8 mouse cellular contexts compared by ENCODE assay signal in the genomic region with DNA sequence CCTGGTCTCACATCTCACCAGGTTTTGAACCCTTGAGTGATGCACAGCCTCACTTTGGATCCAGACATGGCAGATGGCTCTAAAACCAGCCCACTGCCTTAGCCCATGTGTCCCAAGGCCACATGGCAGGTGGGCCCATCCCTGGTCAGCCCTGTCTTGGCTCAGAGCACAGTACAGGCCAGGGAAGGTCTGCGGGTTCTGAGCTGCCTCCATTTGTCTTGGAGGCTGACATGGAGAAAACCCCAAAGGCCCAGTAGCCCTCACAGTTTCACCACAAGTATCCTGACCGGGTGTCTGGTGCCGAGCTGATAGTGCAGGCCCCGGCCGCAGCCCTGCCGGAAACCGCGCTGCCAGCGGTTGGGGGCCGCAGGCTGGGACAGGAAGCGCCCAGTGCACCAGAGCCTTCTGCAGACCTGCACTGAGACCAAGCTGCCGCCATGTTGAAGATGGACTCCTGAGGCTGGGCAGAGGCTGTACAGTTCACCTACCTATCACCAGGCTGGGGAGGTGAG. TPM values are rescaled to one million over a fixed set of nuclear protein-coding genes. Genes with fewer than 3 reads are reported as not detected.
DNase-seq lines count a peak whose midpoint lies in the region; ATAC-seq and TF ChIP-seq lines count a peak whose summit lies in the region.

No protein-coding gene starts in this region.

- H3K4me3 ChIP-seq in erythroblast, embryonic 14.5 days (replicated peaks) = peak overlapping the region; percentile 42
- H3K4me3 ChIP-seq in ES-Bruce4 (ENCODE audit: low read depth, low read length) (peak overlapping the region; percentile 68), macrophage (ENCODE audit: inconsistent target) (no peak overlapping the region)
- peak overlapping the region; percentile 36; the same call in 1 of the 2 replicates for H3K4me3 ChIP-seq in hindbrain, embryonic 10.5 days
- no peak overlapping the region for H3K4me3 ChIP-seq in kidney, adult 2 months (ENCODE audit: insufficient read depth, low read depth, low read length)

- WGBS in hindbrain, embryonic 10.5 days = 96% methylated on average over 12 of the region's 12 CpGs
- WGBS in macrophage (ENCODE audit: missing documents) = 55% methylated on average over 12 of the region's 12 CpGs
- WGBS in kidney, adult 2 months = over 99% methylated on average over 12 of the region's 12 CpGs

- TF ChIP-seq POLR2A in ES-Bruce4 (IDR thresholded peaks at IDR 0.05; ENCODE audit: insufficient read depth, low read length) = no peak
- no peak for TF ChIP-seq POLR2A in kidney, adult 2 months (IDR thresholded peaks at IDR 0.05; ENCODE audit: low read depth, low read length)

- no peaks in the 10 kb centered on the region for H3K27me3 ChIP-seq in erythroblast, embryonic 14.5 days (ENCODE audit: control insufficient read depth)
- H3K27me3 ChIP-seq in ES-Bruce4 (ENCODE audit: control insufficient read depth, insufficient read depth, low read length, poor library complexity, severe bottlenecking) = no peaks in the 10 kb centered on the region
- no peaks in the 10 kb centered on the region; the same call in 1 of the 2 replicates for H3K27me3 ChIP-seq in hindbrain, embryonic 10.5 days (ENCODE audit: insufficient read depth, poor library complexity, severe bottlenecking)
- H3K27me3 ChIP-seq in kidney, adult 2 months (replicated peaks; ENCODE audit: control insufficient read depth, insufficient read depth, low read length) = no peaks in the 10 kb centered on the region

- no peak for DNase-seq in hindbrain, embryonic 10.5 days (ENCODE audit: low spot score)
- DNase-seq in Muller cell, postnatal 12 days (ENCODE audit: inconsistent ontology term) = no peak
- DNase-seq in left cerebral cortex, adult 9 months (ENCODE audit: low spot score in 2 of 2) = no peak
- DNase-seq in kidney, adult 2 months = no peak

- peaks cover 39% of the 10 kb centered on the region for H3K36me3 ChIP-seq in erythroblast, embryonic 14.5 days (ENCODE audit: control insufficient read depth)
- peaks cover 18% of the 10 kb centered on the region for H3K36me3 ChIP-seq in ES-Bruce4 (ENCODE audit: control insufficient read depth, insufficient read depth, low read length, poor library complexity, severe bottlenecking)
- H3K36me3 ChIP-seq in hindbrain, embryonic 10.5 days = peaks cover 32% of the 10 kb centered on the region
- H3K36me3 ChIP-seq in macrophage (ENCODE audit: inconsistent target) = peaks cover 25% of the 10 kb centered on the region
- peaks cover 2% of the 10 kb centered on the region; the same call in 1 of the 2 replicates for H3K36me3 ChIP-seq in kidney, adult 2 months (ENCODE audit: control insufficient read depth, insufficient read depth, low read length)

- TF ChIP-seq EP300 in ES-Bruce4 (IDR thresholded peaks at IDR 0.05; ENCODE audit: insufficient read depth, low read depth, low read length) = no peak

- peak overlapping the region; percentile 46 for H3K9ac ChIP-seq in ES-Bruce4 (ENCODE audit: low read depth, poor library complexity, severe bottlenecking)

- H3K27ac ChIP-seq in ES-Bruce4 (ENCODE audit: insufficient read depth, low read length) (peak overlapping the region; percentile 67), macrophage (peak overlapping the region; percentile 84)
- peak overlapping the region; percentile 88 for H3K27ac ChIP-seq in hindbrain, embryonic 10.5 days
- no peak overlapping the region for H3K27ac ChIP-seq in kidney, adult 2 months (ENCODE audit: insufficient read depth, low read depth, low read length)

- no peak for ATAC-seq in erythroblast, adult 5-6 weeks (replicated peaks; ENCODE audit: low FRiP score, poor library complexity, severe bottlenecking)

- no peaks in the 10 kb centered on the region for H3K9me3 ChIP-seq in erythroblast, embryonic 14.5 days (ENCODE audit: control insufficient read depth, low read length)
- H3K9me3 ChIP-seq in ES-Bruce4 (replicated peaks; ENCODE audit: control insufficient read depth, insufficient read depth, low read length, poor library complexity, severe bottlenecking) = no peaks in the 10 kb centered on the region
- no peaks in the 10 kb centered on the region for H3K9me3 ChIP-seq in hindbrain, embryonic 10.5 days

- TF ChIP-seq CTCF in ES-Bruce4 (IDR thresholded peaks at IDR 0.05; ENCODE audit: low read depth, low read length) = no peak
- no peak for TF ChIP-seq CTCF in kidney, adult 2 months (conservative IDR thresholded peaks at IDR 0.05; ENCODE audit: insufficient read depth, insufficient read length, low read depth, low read length)

- peaks cover 49% of the 10 kb centered on the region for H3K4me1 ChIP-seq in erythroblast, embryonic 14.5 days (ENCODE audit: control insufficient read depth)
- peaks cover 3% of the 10 kb centered on the region for H3K4me1 ChIP-seq in ES-Bruce4 (ENCODE audit: control insufficient read depth, insufficient read depth, low read length)
- H3K4me1 ChIP-seq in hindbrain, embryonic 10.5 days (replicated peaks) = peaks cover 13% of the 10 kb centered on the region
- no peaks in the 10 kb centered on the region for H3K4me1 ChIP-seq in kidney, adult 2 months (ENCODE audit: control insufficient read depth, insufficient read depth, low read length)

- no peaks in the 10 kb centered on the region for H3K79me2 ChIP-seq in macrophage (ENCODE audit: inconsistent target)

RNA-seq across cellular contexts. Expression of a gene that starts 22.4 kb away (rescaled TPM):
- 1.2 and 1.4 TPM in 2 replicates for polyA plus RNA-seq in erythroblast, embryonic 14.5 days (2012)
- 24.0 and 30.9 TPM in 2 replicates for total RNA-seq in erythroblast, adult 5-6 weeks (2015; ENCODE audit: low replicate concordance)
- 42.8 and 54.5 TPM in 2 replicates for total RNA-seq in erythroblast, adult 5-6 weeks (2017; ENCODE audit: low replicate concordance)
- 222 and 238 TPM in 2 replicates for polyA plus RNA-seq in ES-Bruce4 (2011; ENCODE audit: insufficient read depth, insufficient read length, low read depth, missing spikeins)
- 277 and 300 TPM in 2 replicates for polyA plus RNA-seq in hindbrain, embryonic 10.5 days (2016; fragmentation: Nextera tagmentation; extraction: Ambion mirVana)
- total RNA-seq in macrophage (2018; cell fraction: chromatin; rRNA removed) = 10 to 100 TPM in 25 of 26 experiments, 1 to 10 TPM in 1; 9.7 to 53.5 (median 26.6) TPM
- 100 to 1,000 TPM in 4 of 26 experiments, 10 to 100 TPM in 22; 48.9 to 117 (median 81.0) TPM for total RNA-seq in macrophage (2018; cell fraction: cytosol; rRNA removed)
- total RNA-seq in macrophage (2018; cell fraction: nucleus; rRNA removed) = 100 to 1,000 TPM in 15 of 26 experiments, 10 to 100 TPM in 11; 23.6 to 218 (median 102) TPM
- 109 to 177 TPM (median 163 TPM) in 3 replicates for polyA plus RNA-seq in macrophage (2018)
- polyA plus RNA-seq in kidney, adult 2 months (2012; rRNA removed) = 161 and 188 TPM in 2 replicates

Comparison
In these comparisons a context has a peak if more than half of its experiments do, and no peak if none do; other contexts are left out.
1. H3K4me3 ChIP-seq: peak in erythroblast, embryonic 14.5 days (single experiment), ES-Bruce4 (single experiment) and hindbrain, embryonic 10.5 days (single experiment); none in macrophage (single experiment) and kidney, adult 2 months (single experiment).
2. RNA of a gene that starts 22.4 kb away (polyA plus RNA-seq): 277 to 300 TPM in hindbrain, embryonic 10.5 days, 222 to 238 TPM in ES-Bruce4, 161 to 188 TPM in kidney, adult 2 months and 109 to 177 TPM in macrophage; 1.2 to 1.4 TPM in erythroblast, embryonic 14.5 days; every median in the first group is over 10 times any median in the second.